Mouse (Mus musculus): ENCODE data around the gene Serpinb3c.
"Not testable (repeated sequence)": the region's sequence is repeated elsewhere in the genome, so short reads cannot be mapped to it uniquely, and the experiment has no call there.

DNA sequence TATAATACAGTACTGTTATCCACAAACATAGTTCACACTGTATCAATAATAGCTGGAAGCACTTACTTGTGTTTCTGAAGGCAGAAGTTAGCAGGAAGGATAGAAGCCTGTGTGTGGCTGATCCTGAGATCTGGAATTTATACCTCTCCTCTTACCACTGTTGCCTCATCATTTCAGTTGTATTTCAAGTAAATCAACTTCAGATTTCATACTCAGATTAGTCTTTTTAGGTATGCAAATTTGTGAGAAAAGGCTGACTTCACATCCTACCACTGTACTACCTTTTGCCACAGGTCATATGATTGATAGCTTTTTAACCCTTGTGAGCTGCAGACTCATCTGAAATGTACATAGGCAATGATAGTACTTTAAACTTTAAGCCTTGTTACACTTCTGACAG lies at the start of gene Serpinb3c, which contains the start of gene Serpinb3b:
- not testable (repeated sequence) for TF ChIP-seq CTCF (IDR thresholded peaks at IDR 0.05; ENCODE audit: low read depth); EP300 (optimal IDR thresholded peaks at IDR 0.05)

Measured in stomach, postnatal 0 days (tissue).